Mouse (Mus musculus) left cerebral cortex, adult 8-10 months (tissue): ENCODE measurements around the gene Uqcc1. TPM values are rescaled to one million over a fixed set of nuclear protein-coding genes. Genes with fewer than 3 reads are reported as not detected.
"Not testable (repeated sequence)": the region's sequence is repeated elsewhere in the genome, so short reads cannot be mapped to it uniquely, and the experiment has no call there.

ENCODE experiments used
- DNase-seq, 2 experiments: peaks; one replicate each; pipeline ENCODE4 v3.0.0; 2022; ENCODE audit warnings: low spot score in 2 of 2
- total RNA-seq, 4 experiments: library from RNA; stranded (reverse); gene quantifications; 2 replicates each; pipeline ENCODE4 v1.2.4; 2022

Gene Uqcc1
- total RNA-seq, 4 experiments from 2014 or later, result 82.6 to 97.0 (median 87.0) TPM

DNA sequence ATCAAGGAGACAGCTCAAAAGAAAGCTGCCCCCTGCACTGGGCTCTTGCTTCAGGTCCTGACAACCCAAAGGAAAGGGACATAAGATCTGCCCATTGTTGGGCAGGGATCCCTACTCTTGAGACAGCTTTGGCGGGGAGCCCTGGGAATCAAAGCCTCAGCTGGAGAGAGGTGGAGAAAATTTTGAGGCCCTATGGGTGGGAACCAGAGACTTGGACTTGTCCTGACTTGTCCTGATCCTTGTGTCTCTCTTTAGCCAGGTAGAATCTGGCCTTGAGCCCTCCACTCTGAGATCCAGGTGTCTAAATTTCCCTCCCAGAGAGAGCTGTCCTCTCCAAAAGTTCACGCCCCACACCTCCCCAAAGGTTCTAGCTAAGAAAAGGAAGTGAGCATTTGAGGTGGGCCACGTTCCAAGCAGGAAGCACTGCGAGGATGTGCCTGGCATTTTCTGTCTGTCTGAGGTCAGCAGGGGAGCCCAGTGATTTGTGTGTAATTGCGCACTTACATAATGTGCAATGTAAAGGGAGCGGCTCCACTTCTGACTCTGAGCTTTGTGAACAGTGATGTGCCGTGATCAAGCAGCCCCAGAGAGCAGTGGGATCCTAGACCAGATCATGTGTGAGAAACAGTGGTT is 9.9 kb upstream of the Uqcc1 start:
- DNase-seq, result no peak

DNA sequence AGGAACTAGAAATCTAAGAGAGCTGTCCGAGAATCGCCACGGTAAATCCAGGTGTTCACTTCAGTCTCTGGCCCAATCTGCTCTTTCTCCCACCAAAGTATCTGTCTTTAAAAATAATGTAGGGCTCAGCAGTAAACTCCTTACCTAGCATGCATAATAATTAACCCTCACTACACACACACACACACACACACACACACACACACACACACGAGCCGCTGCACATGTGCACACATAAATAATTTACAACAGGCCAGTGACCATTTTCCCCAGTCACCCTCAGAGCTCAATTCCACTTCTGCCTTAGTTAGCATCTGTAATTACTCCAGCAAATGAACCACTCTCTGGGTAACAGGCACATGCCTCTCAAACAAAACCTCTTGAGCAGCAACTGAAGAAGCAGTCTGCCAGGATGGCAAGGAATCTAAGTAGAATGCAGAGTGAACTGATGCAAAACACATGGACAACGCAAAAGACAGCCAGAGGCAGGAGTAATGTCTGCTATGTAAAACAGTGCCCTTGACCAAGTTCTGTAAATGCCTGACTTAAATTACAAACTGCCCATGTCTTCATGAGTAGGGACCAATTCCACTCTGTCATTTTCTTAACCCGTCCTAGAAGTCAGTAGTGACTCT is 1.3 kb downstream of the Uqcc1 start:
- DNase-seq, result no peak

DNA sequence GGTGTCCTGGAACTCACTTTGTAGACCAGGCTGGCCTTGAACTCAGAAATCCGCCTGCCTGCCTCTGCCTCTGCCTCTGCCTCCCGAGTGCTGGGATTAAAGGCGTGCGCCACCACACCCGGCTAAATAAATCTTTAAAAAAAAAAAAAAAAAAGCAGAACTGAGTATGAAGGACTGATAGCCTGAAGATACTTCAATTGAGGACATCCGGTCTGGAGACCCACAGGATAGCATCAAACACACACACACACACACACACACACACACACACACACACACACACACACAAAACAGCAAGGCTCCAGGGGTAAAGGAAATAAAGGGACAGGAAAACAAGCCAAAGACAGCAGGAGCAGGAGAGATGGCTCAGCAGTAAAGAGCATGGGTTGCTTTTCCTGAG is 4.9 kb downstream of the Uqcc1 start:
- DNase-seq, result not testable (repeated sequence)

DNA sequence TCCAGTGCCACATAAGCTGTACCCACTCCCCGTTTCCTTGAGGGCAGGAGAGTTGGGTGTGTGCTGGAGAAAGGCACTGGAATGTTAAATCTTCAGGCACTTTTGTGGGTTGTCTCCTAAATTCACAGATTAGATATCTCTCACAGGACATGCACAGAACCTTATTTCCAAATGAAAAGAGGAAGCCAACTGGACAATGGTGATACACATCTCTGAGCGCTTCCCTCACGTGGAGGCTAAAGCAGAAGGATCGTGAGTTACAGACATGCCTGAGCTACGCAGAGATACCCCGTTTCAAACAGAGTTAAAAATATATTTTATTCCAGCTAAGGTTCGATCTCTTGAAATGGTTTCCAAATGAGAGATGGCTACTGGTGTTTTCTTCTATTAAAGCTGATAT is 7.0 kb downstream of the Uqcc1 start:
- no peak for DNase-seq

DNA sequence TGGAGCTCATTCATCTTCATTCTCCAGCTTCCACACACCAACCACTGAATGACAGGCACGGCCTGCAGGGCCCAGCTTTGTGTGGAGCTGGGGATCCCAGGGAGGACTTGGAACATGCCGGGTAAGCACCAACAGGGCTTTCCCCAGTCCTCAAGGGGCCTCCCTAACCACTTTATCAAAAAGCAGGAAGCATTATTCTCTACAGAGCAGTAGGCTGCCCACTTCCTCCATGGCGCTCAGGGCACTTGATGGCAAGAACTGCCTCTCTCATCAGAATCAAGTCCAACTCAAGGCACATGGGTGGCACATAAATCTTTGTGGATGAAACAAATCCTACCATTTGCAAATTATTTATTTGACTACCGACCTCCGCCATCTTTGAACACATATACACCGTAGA is 15.4 kb downstream of the Uqcc1 start:
- no peak for DNase-seq

DNA sequence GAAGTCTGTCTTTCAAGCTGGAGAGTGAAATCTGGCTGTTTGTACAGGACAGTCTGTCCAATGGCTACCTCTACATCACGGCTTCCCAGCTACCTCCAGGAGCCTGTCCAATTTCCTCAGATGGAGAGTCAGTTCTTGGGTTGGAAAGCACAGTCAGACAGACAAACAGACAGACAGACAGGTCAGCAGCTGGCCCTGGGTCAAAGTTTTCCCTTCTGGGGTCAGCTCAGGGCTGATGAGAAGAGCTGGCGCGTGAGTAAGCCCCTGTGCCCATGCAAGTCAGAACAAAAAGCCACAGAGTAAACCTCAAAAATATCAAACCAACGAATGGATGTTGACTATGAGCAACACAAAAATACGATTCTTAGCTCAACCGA is 26.5 kb downstream of the Uqcc1 start:
- no peak for DNase-seq

DNA sequence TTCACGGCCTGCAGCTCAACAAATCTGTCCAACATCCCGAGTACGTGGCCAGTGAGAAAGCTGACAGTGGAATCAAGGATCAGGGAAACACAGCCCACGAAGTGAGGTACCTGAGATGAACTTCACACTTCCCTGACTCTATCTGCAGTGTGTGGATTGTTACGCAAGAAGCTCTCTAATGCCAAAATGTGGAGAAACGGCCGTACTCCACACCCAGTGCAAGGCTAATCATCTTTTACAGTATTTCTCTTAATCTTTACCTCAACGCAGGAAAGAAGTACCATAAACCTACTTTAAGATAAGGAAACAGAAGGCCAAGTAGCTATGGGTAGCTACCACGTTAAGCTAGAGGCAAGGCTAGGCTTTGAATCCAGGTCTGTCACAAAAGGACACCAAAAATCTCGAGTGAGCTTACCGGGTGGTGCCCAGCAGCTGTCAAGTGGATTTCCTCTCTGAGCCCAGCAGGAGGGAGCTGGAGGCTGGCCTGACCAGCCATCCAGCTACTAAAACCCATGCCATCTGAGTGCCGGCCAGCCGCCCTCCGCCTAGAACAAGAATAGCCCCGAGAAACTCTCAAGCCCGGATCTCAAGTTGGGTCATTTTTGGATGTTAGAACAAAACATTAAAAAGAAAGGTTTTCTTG is 27.0 kb downstream of the Uqcc1 start:
- no peak for DNase-seq

DNA sequence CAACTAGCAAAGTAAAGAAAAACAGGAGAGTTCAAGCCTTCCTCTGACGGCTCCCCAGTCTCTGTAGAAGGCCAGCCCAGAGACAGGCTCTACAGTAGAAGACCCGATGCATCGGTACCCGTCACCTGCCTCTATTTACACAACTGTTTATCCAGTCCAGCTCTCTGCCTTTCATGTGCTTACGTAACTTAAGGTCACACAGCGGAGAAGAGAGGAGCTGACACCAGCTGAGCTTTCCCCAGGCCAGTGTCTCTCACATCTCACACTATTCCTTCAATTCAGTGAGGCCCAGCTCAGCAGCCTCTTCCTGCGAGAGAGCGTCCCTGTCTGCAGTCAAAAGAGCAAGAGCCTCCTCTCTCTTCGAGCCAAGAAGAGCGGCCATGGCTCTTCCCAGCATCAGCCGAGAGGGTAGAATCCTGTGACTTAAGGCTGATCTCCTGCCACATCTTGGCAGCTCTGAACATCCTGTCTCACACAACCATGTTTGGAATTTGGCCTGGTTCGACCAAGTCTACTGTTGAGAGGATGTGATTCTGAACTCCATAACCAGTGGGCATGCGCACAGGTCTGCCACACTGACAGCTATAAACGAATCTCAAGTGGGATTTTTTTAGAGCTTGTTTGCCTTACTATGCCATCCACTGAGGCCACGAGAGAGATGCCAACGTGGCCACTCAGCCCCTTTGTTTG is 34.9 kb downstream of the Uqcc1 start:
- no peak for DNase-seq

DNA sequence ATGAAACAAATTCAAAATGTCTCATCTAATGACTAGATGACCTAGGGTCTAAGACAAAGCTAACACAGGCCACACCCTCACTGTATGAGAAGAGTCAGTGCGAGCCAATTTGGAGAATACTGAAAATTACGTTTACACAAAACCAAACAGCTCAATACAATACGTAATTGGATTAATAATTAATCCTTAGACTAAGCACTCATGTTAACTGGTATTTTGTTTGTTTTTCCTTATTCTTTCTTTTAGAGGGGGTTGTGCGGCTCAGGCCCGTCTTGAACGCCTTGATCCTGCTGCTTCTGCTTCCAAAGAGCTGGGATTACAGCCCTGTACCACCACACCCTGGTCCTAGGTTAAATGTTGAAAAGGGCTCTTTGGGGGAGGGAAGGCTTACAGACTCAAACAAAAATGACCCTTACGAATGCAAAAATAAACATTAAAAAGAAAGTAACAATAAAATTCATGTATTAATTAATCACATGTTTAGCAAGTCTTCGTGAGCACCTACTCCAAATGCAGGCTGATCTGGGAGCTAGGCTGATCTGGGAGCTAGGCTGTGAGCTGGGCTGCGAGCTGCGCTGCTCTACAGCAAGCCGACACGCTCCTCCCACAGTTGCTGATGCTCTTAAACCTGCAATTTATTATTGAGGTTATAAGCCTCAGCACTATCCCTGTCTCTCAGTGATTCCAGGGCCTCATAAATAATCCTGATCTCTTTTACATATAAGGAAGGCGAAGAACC is 35.6 kb downstream of the Uqcc1 start:
- no peak for DNase-seq

DNA sequence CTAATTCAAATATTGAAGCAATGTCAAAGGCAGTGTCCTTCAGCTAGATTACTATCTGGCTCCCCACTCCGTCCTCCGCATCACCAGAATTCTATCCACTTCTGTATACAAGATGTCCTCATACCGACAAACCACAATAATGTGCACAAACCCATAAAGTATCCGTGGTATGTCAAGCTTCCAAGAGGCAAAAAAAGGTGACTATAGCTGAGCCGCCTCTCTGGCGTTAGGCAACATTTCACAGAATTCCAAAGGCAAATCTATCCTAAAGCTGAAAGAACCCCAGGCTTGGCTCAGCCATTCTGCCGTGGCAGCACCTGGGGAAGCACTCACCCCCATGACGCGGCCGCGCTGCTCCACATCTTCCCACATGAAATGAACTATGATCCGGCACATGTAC is 43.3 kb downstream of the Uqcc1 start:
- no peak for DNase-seq

DNA sequence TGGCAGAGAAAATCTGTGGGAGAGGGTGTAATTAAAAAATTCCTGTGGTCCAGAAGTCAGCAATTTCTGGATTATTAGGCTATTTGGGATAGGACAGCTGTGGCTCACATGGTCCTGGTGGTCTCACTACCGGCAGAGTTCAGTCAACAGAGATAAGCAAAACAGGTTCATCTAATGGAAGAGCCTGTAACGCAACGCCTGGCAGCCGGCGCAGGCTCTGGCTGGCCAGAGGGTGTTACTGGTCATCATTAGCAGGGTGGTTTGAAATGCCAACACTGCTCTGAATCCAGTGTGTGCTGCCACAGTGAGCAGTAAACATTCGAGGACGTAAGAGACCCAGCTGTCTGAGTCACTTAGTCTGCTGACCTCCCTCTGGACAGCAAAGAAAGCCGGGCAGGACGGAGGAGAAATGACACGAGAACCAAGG is 44.8 kb downstream of the Uqcc1 start:
- DNase-seq, result no peak

DNA sequence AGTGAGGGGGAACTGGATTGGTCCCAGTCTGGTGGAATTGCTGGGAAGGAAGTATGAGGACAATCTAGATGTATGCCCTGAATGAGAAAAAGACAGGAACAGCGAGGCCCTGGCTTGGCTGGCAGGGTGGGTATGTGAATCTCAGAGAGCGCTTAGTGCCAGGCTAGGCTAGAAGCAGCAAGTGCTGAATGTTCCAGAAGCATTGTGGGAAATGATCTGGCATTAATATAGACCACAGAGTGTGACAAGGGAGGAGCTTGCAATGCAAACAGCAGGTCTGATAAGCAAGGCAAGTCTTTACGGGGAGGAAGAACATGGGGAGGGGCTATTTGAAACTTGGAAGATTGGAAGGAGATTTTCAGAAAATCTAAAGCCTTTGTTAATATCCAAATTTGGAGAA is 48.0 kb downstream of the Uqcc1 start:
- DNase-seq, result no peak

DNA sequence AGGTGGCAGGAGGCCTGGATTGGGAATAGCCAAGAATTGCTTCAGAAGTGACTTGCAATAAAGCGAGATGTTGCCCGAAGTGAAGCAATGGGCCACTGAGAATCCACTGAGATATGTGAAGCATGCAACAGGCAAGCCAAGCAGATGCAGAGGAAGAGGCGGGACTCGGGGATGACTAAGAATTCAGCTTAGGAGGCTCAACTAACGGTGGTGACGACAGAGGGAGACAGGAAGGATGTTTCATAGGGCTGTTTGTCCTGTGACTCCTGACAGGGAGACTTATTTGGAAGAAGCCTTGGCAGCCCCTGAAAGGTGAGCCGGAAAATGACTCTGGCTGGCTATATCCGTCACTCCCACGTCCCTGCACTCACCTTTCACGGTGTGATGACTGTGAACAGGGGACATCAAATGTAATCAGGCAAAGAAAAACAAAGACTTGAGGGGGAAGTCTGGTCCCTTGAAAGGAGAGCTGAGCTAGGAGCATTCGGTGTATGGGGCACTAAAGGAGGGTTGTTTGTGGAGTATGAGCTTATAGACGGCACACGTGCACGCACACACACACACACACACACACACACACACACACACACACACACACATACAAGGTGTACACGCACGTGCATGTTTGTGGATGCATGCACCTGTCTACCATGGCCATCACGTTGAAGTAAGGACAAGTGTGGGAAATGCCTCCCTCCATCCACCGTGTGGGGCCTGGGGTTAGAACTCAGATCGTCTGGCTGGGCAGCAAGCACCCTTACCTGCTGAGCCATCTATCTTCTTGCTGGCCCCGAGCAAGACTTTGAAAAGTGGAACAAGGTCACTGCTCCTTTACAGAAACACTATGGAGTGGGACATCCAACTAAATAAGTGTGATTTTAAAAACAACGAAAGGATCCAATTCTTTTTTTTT is 50.9 kb downstream of the Uqcc1 start:
- no peak for DNase-seq

DNA sequence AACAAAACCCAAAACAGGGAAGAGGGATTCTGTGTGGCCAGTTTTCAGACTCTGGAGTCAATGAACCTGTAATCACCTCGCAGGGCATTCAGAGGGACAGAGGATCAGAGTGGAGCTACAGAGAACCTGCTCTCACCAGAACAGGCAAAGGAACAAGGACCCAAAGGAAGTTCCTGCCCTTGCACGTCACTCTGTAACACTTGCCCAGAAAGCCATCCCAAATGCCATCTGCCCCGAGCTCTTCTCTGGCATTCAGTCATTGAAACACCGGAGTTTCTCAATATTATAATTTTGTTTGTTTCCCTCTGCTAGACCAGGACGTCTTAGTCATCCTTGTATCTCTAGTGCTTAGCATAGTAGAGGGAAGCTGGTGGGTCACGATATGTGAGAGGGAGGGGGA is 56.5 kb downstream of the Uqcc1 start:
- no peak for DNase-seq

DNA sequence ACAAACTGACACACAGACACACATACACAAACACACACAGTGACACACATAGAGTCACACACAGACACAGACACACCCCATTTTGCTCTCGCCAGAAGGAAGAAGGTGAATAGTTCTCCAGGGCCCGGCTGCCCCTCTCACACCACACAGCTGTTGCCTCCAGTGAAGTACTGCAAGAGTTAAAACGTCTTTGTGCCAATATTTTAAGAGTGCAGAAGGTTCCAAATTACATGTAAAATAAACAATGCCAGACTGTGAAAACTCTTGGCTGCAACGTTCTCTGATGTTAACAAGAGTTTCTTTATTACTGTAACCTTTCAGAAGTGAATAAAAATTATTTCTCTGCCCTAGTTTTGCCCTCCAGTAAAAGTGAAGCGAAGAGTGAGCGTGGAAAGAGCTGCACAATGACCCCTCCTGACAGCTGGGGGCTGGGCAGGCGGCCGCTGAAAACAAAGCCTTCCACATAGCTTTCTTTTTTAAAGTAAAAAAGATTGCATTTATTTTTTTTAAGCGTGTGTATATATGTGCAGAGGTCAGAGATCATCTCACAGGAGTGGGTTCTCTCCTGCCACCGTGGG is 57.1 kb downstream of the Uqcc1 start:
- no peak for DNase-seq

DNA sequence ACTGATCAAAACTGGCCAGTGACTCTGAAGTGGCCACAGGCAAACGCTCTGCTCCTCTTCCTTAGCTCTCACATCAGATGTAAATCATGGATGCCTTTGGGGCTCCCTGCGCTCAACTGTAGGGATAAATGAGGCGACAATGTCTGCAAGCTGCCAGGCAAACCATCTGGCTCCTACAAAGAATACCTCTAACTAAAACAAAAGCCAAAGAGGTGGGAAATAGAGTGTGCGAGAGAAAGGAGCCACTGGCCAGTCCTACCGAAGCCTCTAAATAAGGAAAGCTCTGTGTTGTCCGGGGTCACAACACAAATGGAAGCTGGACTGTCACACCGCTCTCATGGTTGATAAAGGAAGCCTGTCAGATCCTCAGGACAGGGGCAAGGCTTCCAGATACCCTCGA is 57.6 kb downstream of the Uqcc1 start:
- no peak for DNase-seq

DNA sequence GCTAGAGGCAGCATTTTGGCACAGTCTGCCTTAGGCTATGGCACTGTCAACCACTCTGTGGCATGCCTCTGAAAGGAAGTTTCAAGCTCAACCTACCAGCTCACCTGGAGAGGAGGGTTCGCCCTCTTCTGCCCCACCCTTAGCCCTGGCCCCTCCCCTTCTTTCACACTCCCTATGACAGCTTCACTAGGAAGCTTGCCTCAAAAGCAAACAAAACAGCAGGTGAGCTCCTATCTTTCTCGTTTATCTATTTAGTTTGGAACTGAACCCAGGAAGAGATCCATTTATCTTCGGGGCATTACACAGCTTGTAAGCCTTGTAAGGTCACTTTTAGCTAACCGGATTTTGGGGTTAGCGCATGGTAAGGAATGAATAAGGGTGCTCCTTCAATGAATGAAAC is 60.3 kb downstream of the Uqcc1 start:
- no peak for DNase-seq

DNA sequence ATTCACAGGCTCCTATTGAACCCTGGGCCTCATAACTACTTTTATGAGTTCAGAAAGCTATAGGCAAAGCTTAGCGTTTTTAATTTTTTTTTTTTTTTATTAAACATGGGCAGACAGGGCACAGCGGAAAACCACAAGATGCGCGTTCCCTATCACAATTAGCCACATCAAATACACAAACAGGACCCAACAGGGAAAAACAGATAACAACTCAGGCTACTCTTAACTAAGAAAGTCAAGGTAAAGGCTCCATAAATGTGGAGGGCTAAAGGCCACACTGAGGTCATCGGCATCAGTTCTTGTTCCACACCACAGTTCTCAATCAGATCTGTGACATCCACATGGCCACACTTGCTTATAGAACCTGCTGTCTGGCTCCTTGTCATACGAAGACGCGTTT is 61.8 kb downstream of the Uqcc1 start:
- DNase-seq, result no peak

DNA sequence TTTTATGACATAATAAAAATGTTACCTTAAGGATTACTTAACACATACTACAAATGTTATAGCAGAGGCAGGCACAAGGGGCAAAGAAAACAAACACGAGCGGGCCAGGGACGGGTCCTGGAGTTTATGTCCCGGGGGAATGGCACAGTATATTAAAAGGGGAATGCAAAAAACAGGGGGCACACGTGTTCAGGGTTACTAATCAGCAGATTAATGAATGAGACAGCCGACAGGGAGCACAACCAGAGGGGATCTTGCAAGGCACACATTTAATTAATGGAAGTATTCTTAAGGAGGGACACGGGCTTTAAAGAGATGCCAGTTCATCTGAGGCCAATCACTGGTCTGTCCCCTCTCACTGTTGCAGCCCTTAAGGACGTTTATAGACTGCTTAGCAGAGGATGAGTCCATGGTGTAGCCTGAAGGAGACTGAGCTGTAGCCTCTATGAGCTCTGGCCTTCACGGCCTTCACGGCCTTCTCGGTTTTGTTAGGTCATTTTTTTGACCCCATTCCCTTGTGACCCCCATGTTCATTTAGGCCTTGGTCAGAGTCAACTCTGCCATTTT is 66.7 kb downstream of the Uqcc1 start:
- no peak for DNase-seq
